Comparison of ENCODE assay signal across 1 mouse cellular context in genomic region chr13:37611387-37611786, GRCm38 (mm10).
TF ChIP-seq lines count a peak whose summit lies in the region.

No protein-coding gene starts in this region.

TF ChIP-seq in CH12.LX, 34 proteins besides CTCF, POLR2A, EP300 and RAD21 (continued from another document):
- TF ChIP-seq MXI1 (IDR thresholded peaks at IDR 0.05; ENCODE audit: low read depth, low read length), result no peak
- TF ChIP-seq POLR2AphosphoS2 (IDR thresholded peaks at IDR 0.05; ENCODE audit: low read depth, low read length), result no peak
- no peak for TF ChIP-seq IRF4 (IDR thresholded peaks at IDR 0.05; ENCODE audit: low read depth, low read length)
- TF ChIP-seq CHD1 (IDR thresholded peaks at IDR 0.05; ENCODE audit: low read depth, low read length), result no peak
- no peak for TF ChIP-seq USF2 (conservative IDR thresholded peaks at IDR 0.05; ENCODE audit: low read depth, low read length)
- no peak for TF ChIP-seq ZMIZ1 (IDR thresholded peaks at IDR 0.05; ENCODE audit: low read depth, low read length)
- no peak for TF ChIP-seq HCFC1 (IDR thresholded peaks at IDR 0.05; ENCODE audit: low read depth, low read length)
- TF ChIP-seq MAFK (IDR thresholded peaks at IDR 0.05; ENCODE audit: insufficient replicate concordance, low read length), result 0 out of 2 replicates have a peak, but pooled peaks have one; percentile 44
- peak; percentile 42 for TF ChIP-seq ETS1 (conservative IDR thresholded peaks at IDR 0.05; ENCODE audit: low read depth, low read length)
- TF ChIP-seq NRF1 (IDR thresholded peaks at IDR 0.05; ENCODE audit: low read depth, low read length), result no peak
- TF ChIP-seq JUND (conservative IDR thresholded peaks at IDR 0.05; ENCODE audit: low read depth, low read length), result no peak
- no peak for TF ChIP-seq RCOR1 (conservative IDR thresholded peaks at IDR 0.05; ENCODE audit: low read depth, low read length)
- TF ChIP-seq TBP (conservative IDR thresholded peaks at IDR 0.05; ENCODE audit: low read depth, low read length), result no peak
- no peak for TF ChIP-seq ZNF384 (IDR thresholded peaks at IDR 0.05; ENCODE audit: low read depth, low read length)
